Mouse (Mus musculus) kidney, adult 2 months (tissue): ENCODE data around the gene Cobl.

Source experiments
- CTCF ChIP-seq: fragments of 200-500 bp; conservative IDR thresholded peaks from 2 replicates; pipeline ENCODE4 v1.5.1; 2011; ENCODE audit warnings: low read depth, mild to moderate bottlenecking, control low read depth, low read length, moderate library complexity, mixed read lengths; ENCODE audit not compliant: insufficient read depth, insufficient read length
- POLR2A ChIP-seq: fragments of 200-500 bp; IDR thresholded peaks from one replicate; pipeline ENCODE4 v1.6.1; 2011; ENCODE audit warnings: low read depth, low read length, control low read depth

DNA sequence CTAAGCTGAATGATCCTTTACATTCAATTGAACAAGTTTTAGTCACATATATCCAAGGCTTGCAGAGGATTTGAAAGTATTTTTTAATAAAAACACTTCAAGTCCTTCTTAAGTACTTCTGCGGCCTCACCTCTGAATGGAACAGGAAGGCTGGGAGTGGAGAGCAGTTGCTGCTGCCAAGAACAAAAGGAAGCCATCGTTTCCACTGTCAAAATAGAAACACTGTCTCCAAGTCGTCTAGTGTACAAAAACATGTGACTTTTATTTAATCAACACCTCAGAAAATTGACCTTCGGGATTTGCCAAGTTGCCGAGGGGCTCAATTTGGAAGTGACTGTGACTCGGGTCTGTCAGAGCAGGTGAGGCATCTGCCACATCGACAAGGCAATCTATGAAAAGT is 184.0 kb downstream of the Cobl start:
- TF ChIP-seq POLR2A (no peak), CTCF (no peak)
